Mouse (Mus musculus): Measurements from ENCODE around the gene Tarm1.

DNA sequence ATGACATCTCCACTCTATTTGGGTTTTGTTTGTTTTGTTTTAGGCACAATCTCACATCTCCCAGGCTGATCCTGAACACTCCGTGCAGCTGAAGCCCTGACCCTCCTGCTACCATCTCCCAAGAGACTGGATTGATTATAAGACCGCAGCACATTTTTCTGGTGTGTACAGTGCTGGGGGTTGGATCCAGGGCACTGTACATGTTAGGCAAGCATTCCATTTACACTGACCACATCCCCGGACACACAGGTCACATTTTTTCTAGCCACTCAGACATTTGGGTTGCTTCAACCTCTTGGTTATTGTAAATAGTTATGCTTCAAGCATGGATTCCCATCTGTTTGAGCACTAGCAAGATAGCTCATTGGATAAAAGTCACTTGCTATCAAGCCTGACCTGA, 55.8 kb downstream of the Tarm1 start:
- no peak for TF ChIP-seq CTCF (IDR thresholded peaks at IDR 0.05; ENCODE audit: borderline replicate concordance, insufficient read depth, low read depth, low read length)
- TF ChIP-seq POLR2A (IDR thresholded peaks at IDR 0.05; ENCODE audit: borderline replicate concordance, insufficient read depth, low read length) = no peak
